Mouse (Mus musculus) embryonic fibroblast, embryonic 13.5 days (primary cell): ENCODE results near the gene Mef2b.

Experiments used
- CTCF ChIP-seq: IDR thresholded peaks from 2 replicates; pipeline ENCODE4 v1.5.1; 2011; ENCODE audit warnings: mild to moderate bottlenecking, control low read depth, low read length, moderate library complexity, borderline replicate concordance; ENCODE audit not compliant: insufficient read depth
- POLR2A ChIP-seq: IDR thresholded peaks from 2 replicates; pipeline ENCODE4 v1.6.1; 2011; ENCODE audit warnings: low read depth, mild to moderate bottlenecking, control low read depth, low read length, moderate library complexity

GRCm38 (mm10) chr8:70120667-70121066, 18.8 kb upstream of the Mef2b start, which contains the start of gene Ncan:
- TF ChIP-seq CTCF (no peak), POLR2A (no peak)
